Mouse (Mus musculus) megakaryocyte progenitor cell, adult 5-6 weeks (primary cell): ENCODE measurements around the gene Cpsf7. TPM values are rescaled to one million over a fixed set of nuclear protein-coding genes. Genes with fewer than 3 reads are reported as not detected.
"Not testable (repeated sequence)": the region's sequence is repeated elsewhere in the genome, so short reads cannot be mapped to it uniquely, and the experiment has no call there.

Experiments
- ATAC-seq: replicated peaks from 2 replicates; pipeline ENCODE4 v1.8.0; 2016; ENCODE audit warnings: mild to moderate bottlenecking, moderate TSS enrichment, inconsistent platforms; ENCODE audit not compliant: poor library complexity
- total RNA-seq, 2 experiments: library from RNA; stranded (forward) in 1 of 2; stranded (reverse) in 1 of 2; fragments of 157-497, 149-512 nt in 1 of 2; fragments of 200-1000 nt in 1 of 2; gene quantifications; 2 replicates each; pipeline versions ENCODE4 v1.2.3 to v1.2.4; 2015 to 2017

Cpsf7 gene
- total RNA-seq, 2 experiments from 2014 or later = 30.0 to 60.5 TPM

GRCm38 (mm10) chr19:10557837-10558375, 32.8 kb downstream of the Cpsf7 start:
- ATAC-seq = not testable (repeated sequence)

- ATAC-seq = no peak
Measured at GRCm38 (mm10) chr19:10560108-10560507, 35.0 kb downstream of the Cpsf7 start.

- no peak for ATAC-seq
Measured at GRCm38 (mm10) chr19:10561558-10562314, 36.7 kb downstream of the Cpsf7 start.

GRCm38 (mm10) chr19:10562351-10562750, 37.3 kb downstream of the Cpsf7 start:
- ATAC-seq = no peak

GRCm38 (mm10) chr19:10564278-10564677, 39.2 kb downstream of the Cpsf7 start:
- peak; percentile 73 for ATAC-seq

- no peak for ATAC-seq
Measured at GRCm38 (mm10) chr19:10565217-10565616, 40.2 kb downstream of the Cpsf7 start.

GRCm38 (mm10) chr19:10569627-10570026, 44.6 kb downstream of the Cpsf7 start:
- no peak for ATAC-seq

- ATAC-seq = peak; percentile 91
Measured at GRCm38 (mm10) chr19:10576690-10577561, 51.9 kb downstream of the Cpsf7 start, which contains the start of the genes Cyb561a3 and Tmem138. Gene Cyb561a3, plus strand, starts transcription at chr19:10577172. Gene Tmem138, minus strand, starts transcription at chr19:10577362.

- ATAC-seq = no peak
Measured at GRCm38 (mm10) chr19:10580102-10580501, 55.0 kb downstream of the Cpsf7 start.

GRCm38 (mm10) chr19:10580761-10581160, 55.7 kb downstream of the Cpsf7 start:
- ATAC-seq = no peak; the same call in 1 of the 2 replicates

- no peak; the same call in 1 of the 2 replicates for ATAC-seq
Measured at GRCm38 (mm10) chr19:10581984-10582383, 56.9 kb downstream of the Cpsf7 start.

GRCm38 (mm10) chr19:10583550-10584146, 58.6 kb downstream of the Cpsf7 start:
- peak; percentile 53 for ATAC-seq

- no peak for ATAC-seq
Measured at GRCm38 (mm10) chr19:10585112-10585511, 60.0 kb downstream of the Cpsf7 start.

GRCm38 (mm10) chr19:10587231-10587630, 62.2 kb downstream of the Cpsf7 start:
- ATAC-seq = peak; percentile 54

GRCm38 (mm10) chr19:10589127-10589857, 64.2 kb downstream of the Cpsf7 start:
- peak; percentile 87 for ATAC-seq

GRCm38 (mm10) chr19:10590301-10590700, 65.2 kb downstream of the Cpsf7 start:
- ATAC-seq = no peak

- no peak for ATAC-seq
Measured at GRCm38 (mm10) chr19:10591659-10592377, 66.8 kb downstream of the Cpsf7 start.
